Mouse (Mus musculus) liver, adult 10 weeks (tissue): ENCODE measurements around the gene Cdk18. TPM values are rescaled to one million over a fixed set of nuclear protein-coding genes. Genes with fewer than 3 reads are reported as not detected.

Experiments
- polyA plus RNA-seq: library from polyadenylated mRNA; stranded (reverse); fragments of 350-450 nt; fragmentation: Illumina TruSeq; extraction: RNeasy Lipid Tissue Mini Kit (QIAGEN cat#74804); gene quantifications from one replicate; pipeline ENCODE4 v1.2.3, GENCODE M21; 2014; ENCODE audit warnings: low read depth, low replicate concordance

The Cdk18 gene
- polyA plus RNA-seq = 1.5 TPM

DNA sequence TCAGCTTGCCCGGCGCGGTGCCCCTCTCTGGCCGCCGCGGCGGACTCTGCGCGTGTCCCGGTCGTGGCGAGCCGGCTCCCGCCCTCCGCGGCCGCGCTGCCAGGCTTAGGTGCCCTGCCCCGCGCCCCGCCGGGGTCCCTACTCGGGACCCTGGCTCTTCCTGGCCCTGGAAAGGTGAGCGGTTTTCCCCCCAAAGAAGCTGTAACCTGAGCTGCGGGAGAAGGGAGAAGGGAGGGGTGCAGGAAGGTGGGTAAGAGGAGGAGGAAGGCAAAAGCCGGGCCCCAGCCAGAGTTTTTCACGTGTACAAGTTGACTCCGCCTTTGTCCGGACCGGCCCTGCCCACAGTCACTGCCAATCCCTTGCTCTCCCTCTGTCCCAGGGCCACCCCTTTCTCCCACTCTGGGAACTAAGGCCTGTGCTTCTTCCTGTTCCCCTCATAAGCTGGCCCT lies at the start of gene Cdk18:
TSS of gene Cdk18 (minus strand) at position 269 of the 449 bp plus-strand sequence.

DNA sequence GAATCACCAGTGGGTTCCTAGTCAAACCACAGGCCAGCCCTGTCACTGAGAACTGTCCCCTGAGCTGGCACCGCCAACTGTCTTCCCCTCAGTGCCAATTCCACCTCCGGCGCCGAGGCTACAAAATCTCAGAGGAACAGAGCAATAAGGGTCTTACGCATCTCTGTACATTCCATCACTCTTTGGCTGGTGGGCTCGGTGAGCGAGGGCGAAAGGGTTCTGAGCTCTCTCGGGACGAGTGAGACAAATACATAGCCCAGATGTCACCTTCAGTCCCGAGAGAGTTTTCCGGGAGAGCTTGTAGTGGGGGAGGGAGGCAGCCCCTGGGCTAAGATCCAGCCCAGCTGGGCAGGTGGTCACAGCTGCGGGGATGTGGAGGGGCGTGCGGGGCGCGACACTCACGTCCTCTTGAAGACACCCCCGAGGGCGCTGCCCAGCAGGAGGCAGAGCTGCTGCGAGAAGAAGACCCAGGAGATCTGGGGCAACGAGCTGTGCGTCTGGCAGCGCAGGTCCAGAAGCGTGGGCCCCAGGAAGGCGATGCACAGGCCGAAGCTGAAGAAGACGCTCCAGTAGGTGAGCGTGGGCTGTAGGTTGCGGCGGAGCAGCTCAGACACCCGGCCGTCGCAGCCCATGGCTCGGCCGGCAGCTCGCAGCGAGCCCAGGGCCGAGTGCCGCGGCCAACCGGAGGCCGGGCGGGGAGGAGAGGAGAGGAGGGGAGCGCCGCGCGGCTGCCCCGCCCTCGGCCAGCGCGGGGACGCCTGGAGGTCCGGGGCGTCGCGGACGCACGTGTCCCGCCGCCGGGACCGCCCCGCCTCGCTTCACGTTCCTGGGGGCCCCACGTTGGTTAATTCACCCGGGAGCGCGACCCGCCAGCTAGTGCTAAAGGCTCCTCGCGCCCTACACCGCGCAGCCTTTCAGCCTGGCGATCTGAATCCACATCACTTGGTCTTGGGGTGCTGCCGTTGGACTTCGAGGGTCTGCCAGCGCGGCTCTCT lies 71.9 kb downstream of the Cdk18 start, which contains the start of gene Mfsd4a:
TSS of gene Mfsd4a (minus strand) at position 802 of the 995 bp plus-strand sequence.

Other genes with a start within 250 kb of the Cdk18 start
- 48.2 TPM for gene Nucks1, start 229.2 kb downstream of the Cdk18 start, polyA plus RNA-seq
- gene Slc45a3, start 176.7 kb downstream of the Cdk18 start, polyA plus RNA-seq = 9.3 TPM
- gene Elk4, start 132.1 kb downstream of the Cdk18 start, polyA plus RNA-seq = 27.4 TPM
- gene Mfsd4a, start 71.6 kb downstream of the Cdk18 start, polyA plus RNA-seq = not detected
- not detected for gene Lemd1, start 51.7 kb upstream of the Cdk18 start, polyA plus RNA-seq
- gene AC124108.1, start 51.8 kb upstream of the Cdk18 start, polyA plus RNA-seq = not detected
- not detected for gene Gm10188, start 90.1 kb upstream of the Cdk18 start, polyA plus RNA-seq
- gene Klhdc8a, start 158.9 kb upstream of the Cdk18 start, polyA plus RNA-seq = 0.24 TPM
- gene Nuak2, start 176.4 kb upstream of the Cdk18 start, polyA plus RNA-seq = 4.4 TPM